Mouse (Mus musculus) liver, adult 2 months (tissue): ENCODE data around the gene Pld6. TPM values are rescaled to one million over a fixed set of nuclear protein-coding genes. Genes with fewer than 3 reads are reported as not detected.
A peak's percentile ranks its signal among the peaks of the same experiment; 100 is the strongest.

Source experiments
- DNase-seq: peaks from one replicate; pipeline ENCODE4 v3.0.0-alpha.2; 2011; ENCODE audit warnings: low read depth, low spot score; ENCODE audit errors: extremely low read depth
- H3K27ac ChIP-seq: fragments of 200-500 bp; replicated peaks from 2 replicates; pipeline ENCODE4 v1.5.1; 2012; ENCODE audit warnings: low read depth, mild to moderate bottlenecking, control low read depth, inconsistent platforms, low read length; ENCODE audit not compliant: insufficient read depth
- H3K27me3 ChIP-seq: fragments of 200-500 bp; 2 replicates; pipeline ENCODE4 v1.6.1; 2012; ENCODE audit warnings: mild to moderate bottlenecking, moderate library complexity, low read length, inconsistent platforms; ENCODE audit not compliant: control insufficient read depth, insufficient read depth
- H3K36me3 ChIP-seq: fragments of 200-500 bp; 2 replicates; pipeline ENCODE4 v1.6.1; 2012; ENCODE audit warnings: low read length, inconsistent platforms; ENCODE audit not compliant: control insufficient read depth, insufficient read depth
- H3K4me1 ChIP-seq: fragments of 200-500 bp; 2 replicates; pipeline ENCODE4 v1.6.1; 2011; ENCODE audit warnings: low read length; ENCODE audit not compliant: control insufficient read depth, insufficient read depth
- H3K4me3 ChIP-seq: fragments of 200-500 bp; 2 replicates; pipeline ENCODE4 v1.5.1; 2011; ENCODE audit warnings: low read depth, mild to moderate bottlenecking, control low read depth, low read length, moderate library complexity; ENCODE audit not compliant: insufficient read depth
- H3K79me2 ChIP-seq: fragments of 200-500 bp; 2 replicates; pipeline ENCODE4 v1.6.1; 2012; ENCODE audit warnings: inconsistent platforms, mild to moderate bottlenecking, low read length, moderate library complexity; ENCODE audit not compliant: control insufficient read depth, insufficient read depth
- H3K9ac ChIP-seq: fragments of 200-500 bp; 2 replicates; pipeline ENCODE4 v1.6.1; 2012; ENCODE audit warnings: low read depth, mild to moderate bottlenecking, control low read depth, inconsistent platforms, low read length
- CTCF ChIP-seq: fragments of 200-500 bp; IDR thresholded peaks from 2 replicates; pipeline ENCODE4 v1.5.1; 2011; ENCODE audit warnings: low read depth, low read length, control low read depth
- POLR2A ChIP-seq: fragments of 200-500 bp; IDR thresholded peaks from 2 replicates; pipeline ENCODE4 v1.6.1; 2011; ENCODE audit warnings: low read length, control low read depth; ENCODE audit not compliant: insufficient read depth; ENCODE audit errors: extremely low read depth
- WGBS: fragments of 180-500 bp; shearing (Covaris S2); methylation state at CpG from one replicate; pipeline ENCODE4 v1.1.7; 2018; 5-methylcytosine and 5-hydroxymethylcytosine counted together
- polyA plus RNA-seq: library from polyadenylated mRNA; depleted of rRNA; stranded (reverse); fragments of >200 nt; gene quantifications from 2 replicates; pipeline ENCODE4 v1.2.3, GENCODE M21; 2012
- total RNA-seq: library from RNA; depleted of rRNA; stranded (reverse); fragments of >200 nt; gene quantifications from 2 replicates; pipeline ENCODE4 v1.2.3, GENCODE M21; 2014

Pld6 gene
- total and polyA plus RNA-seq, 2 experiments, result 1.6 to 4.3 TPM

GRCm38 (mm10) chr11:59813276-59813675 is 25.8 kb upstream of the Pld6 start:
- Histone ChIP-seq H3K27me3 (no peaks in the 10 kb centered on the region), H3K4me3 (no peak overlapping the region), H3K9ac (no peak overlapping the region), H3K27ac (no peak overlapping the region), H3K79me2 (peaks cover 5% of the 10 kb centered on the region; the same call in 1 of the 2 replicates), H3K36me3 (peaks cover 10% of the 10 kb centered on the region), H3K4me1 (peaks cover 23% of the 10 kb centered on the region)
- TF ChIP-seq POLR2A (no peak), CTCF (no peak)
- DNase-seq, result no peak
- 78% methylated on average over 3 of the region's 3 CpGs for WGBS

DNA sequence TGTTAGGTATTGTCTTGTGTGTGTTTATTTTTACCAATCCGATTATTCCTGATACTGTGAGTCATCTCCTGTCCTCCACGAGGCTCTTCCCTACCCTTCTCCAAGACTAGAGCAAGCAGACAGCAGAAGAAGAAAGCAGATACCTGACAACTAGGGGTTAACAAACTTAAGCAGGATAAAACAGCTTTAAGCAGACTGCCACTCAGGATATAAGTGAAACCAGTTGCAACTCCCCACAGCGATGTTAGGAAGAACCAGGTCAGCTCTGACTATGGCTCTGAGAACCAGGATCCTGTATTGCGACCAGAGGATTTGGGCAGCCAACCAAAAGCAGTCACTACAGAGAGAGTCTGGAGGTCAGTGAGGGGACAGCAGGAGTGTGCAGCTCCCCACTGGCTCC is 23.8 kb upstream of the Pld6 start:
- H3K27ac ChIP-seq, result no peak overlapping the region
- peaks cover 12% of the 10 kb centered on the region; the same call in 1 of the 2 replicates for H3K79me2 ChIP-seq
- DNase-seq, result peak; percentile 11
- peaks cover 23% of the 10 kb centered on the region for H3K4me1 ChIP-seq
- 47% methylated on average over 4 of the region's 4 CpGs for WGBS
- peaks cover 15% of the 10 kb centered on the region; the same call in 1 of the 2 replicates for H3K36me3 ChIP-seq
- TF ChIP-seq POLR2A (no peak), CTCF (no peak)
- H3K9ac ChIP-seq, result no peak overlapping the region
- H3K4me3 ChIP-seq, result no peak overlapping the region
- no peaks in the 10 kb centered on the region for H3K27me3 ChIP-seq

DNA sequence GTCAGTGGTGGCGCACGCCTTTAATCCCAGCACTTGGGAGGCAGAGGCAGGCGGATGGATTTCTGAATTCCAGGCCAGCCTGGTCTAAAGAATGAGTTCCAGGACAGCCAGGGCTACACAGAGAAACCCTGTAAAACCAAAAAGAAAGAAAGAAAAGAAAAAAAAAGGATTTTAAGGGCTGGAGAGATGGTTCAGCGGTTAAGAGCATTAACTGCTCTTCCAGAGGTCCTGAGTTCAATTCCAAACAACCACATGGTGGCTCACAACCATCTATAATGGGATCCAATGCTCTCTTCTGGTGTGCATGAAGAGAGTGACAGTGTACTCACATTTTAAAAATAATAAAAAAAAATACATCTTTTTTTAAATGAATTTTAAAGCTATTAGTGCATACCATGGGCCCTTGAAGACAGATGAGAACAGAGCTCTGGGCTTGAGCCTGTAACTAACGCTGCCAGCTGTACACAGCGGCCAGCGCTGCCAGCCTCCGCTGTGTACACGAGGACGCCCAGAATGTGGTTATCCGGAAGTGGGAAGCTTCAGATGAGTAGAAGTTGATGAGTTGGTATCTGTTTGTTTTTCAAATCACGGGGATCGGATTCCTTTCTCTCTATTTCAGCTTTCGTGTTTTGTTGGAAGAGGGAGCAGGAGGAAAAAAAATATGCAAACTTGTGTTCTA is 23.2 kb upstream of the Pld6 start:
- DNase-seq, result peak; percentile 51
- H3K4me1 ChIP-seq, result peaks cover 20% of the 10 kb centered on the region
- no peaks in the 10 kb centered on the region for H3K27me3 ChIP-seq
- peaks cover 12% of the 10 kb centered on the region; the same call in 1 of the 2 replicates for H3K79me2 ChIP-seq
- 26% methylated on average over 14 of the region's 14 CpGs for WGBS
- H3K4me3 ChIP-seq, result peak overlapping the region; percentile 63
- peak overlapping the region; percentile 84; the same call in 1 of the 2 replicates for H3K9ac ChIP-seq
- TF ChIP-seq POLR2A (no peak), CTCF (no peak)
- H3K27ac ChIP-seq, result peak overlapping the region; percentile 90
- peaks cover 15% of the 10 kb centered on the region; the same call in 1 of the 2 replicates for H3K36me3 ChIP-seq

- DNase-seq, result peak; percentile 86
- TF ChIP-seq POLR2A (peak; percentile 97), CTCF (no peak)
- H3K9ac ChIP-seq, result peak within 1 kb of the TSS; percentile 84
These were observed 22.4 kb upstream of the Pld6 start, which contains the start of gene Flcn for GRCm38 (mm10) chr11:59809670-59810474. TSS of gene Flcn (minus strand) at chr11:59810016.

GRCm38 (mm10) chr11:59809071-59809669 is 21.7 kb upstream of the Pld6 start:
- under 1% methylated on average over 15 of the region's 15 CpGs for WGBS

More at GRCm38 (mm10) chr11:59809670-59810474, 22.4 kb upstream of the Pld6 start, which contains the start of gene Flcn:
- H3K79me2 ChIP-seq, result peaks cover 12% of the 10 kb centered on the region
- H3K36me3 ChIP-seq, result peaks cover 15% of the 10 kb centered on the region; the same call in 1 of the 2 replicates
- H3K27me3 ChIP-seq, result no peaks in the 10 kb centered on the region
- peak within 1 kb of the TSS; percentile 90 for H3K27ac ChIP-seq
- H3K4me3 ChIP-seq, result peak within 1 kb of the TSS; percentile 63
- H3K4me1 ChIP-seq, result peaks cover 20% of the 10 kb centered on the region
- under 1% methylated on average over 52 of the region's 52 CpGs for WGBS

More at GRCm38 (mm10) chr11:59809071-59809669, 21.7 kb upstream of the Pld6 start:
- Histone ChIP-seq H3K27me3 (no peaks in the 10 kb centered on the region), H3K79me2 (peaks cover 18% of the 10 kb centered on the region), H3K36me3 (peaks cover 21% of the 10 kb centered on the region; the same call in 1 of the 2 replicates), H3K4me1 (peaks cover 14% of the 10 kb centered on the region), H3K27ac (peak overlapping the region; percentile 90), H3K9ac (peak overlapping the region; percentile 84), H3K4me3 (peak overlapping the region; percentile 63)
- DNase-seq, result peak; percentile 96
- TF ChIP-seq CTCF (no peak), POLR2A (no peak)
